Mouse (Mus musculus): ENCODE data around the gene Insl6.
A peak's percentile ranks its signal among the peaks of the same experiment; 100 is the strongest.

GRCm38 (mm10) chr19:29361468-29362130 lies 36.4 kb upstream of the Insl6 start:
- TF ChIP-seq CTCF (conservative IDR thresholded peaks at IDR 0.05 in 1 of 2, IDR thresholded peaks at IDR 0.05 in 1 of 2; ENCODE audit: low read depth in 2 of 2, low read length in 2 of 2) (no peak), POLR2A (IDR thresholded peaks at IDR 0.05; ENCODE audit: low read depth, low read length) (peak; percentile 45; the same call in 1 of the 2 replicates), RCOR1 (conservative IDR thresholded peaks at IDR 0.05; ENCODE audit: low read depth, low read length) (0 out of 2 replicates have a peak, but pooled peaks have one; percentile 14), ZNF384 (IDR thresholded peaks at IDR 0.05; ENCODE audit: low read depth, low read length) (no peak), MAX (IDR thresholded peaks at IDR 0.05; ENCODE audit: low read length) (no peak), ZC3H11A (IDR thresholded peaks at IDR 0.05; ENCODE audit: low read depth, low read length) (no peak), EP300 (IDR thresholded peaks at IDR 0.05; ENCODE audit: low read length) (no peak), MEF2A (IDR thresholded peaks at IDR 0.05; ENCODE audit: borderline replicate concordance, low read depth, low read length) (no peak), MXI1 (IDR thresholded peaks at IDR 0.05; ENCODE audit: low read depth, low read length) (0 out of 2 replicates have a peak, but pooled peaks have one; percentile 43), RAD21 (IDR thresholded peaks at IDR 0.05; ENCODE audit: low read depth, low read length) (no peak), IRF4 (IDR thresholded peaks at IDR 0.05; ENCODE audit: low read depth, low read length) (no peak), NELFE (IDR thresholded peaks at IDR 0.05; ENCODE audit: low read depth, low read length) (no peak; the same call in 1 of the 2 replicates), PAX5 (IDR thresholded peaks at IDR 0.05; ENCODE audit: low read length) (no peak)

Data from CH12.LX (cell line).